In the genomic region with DNA sequence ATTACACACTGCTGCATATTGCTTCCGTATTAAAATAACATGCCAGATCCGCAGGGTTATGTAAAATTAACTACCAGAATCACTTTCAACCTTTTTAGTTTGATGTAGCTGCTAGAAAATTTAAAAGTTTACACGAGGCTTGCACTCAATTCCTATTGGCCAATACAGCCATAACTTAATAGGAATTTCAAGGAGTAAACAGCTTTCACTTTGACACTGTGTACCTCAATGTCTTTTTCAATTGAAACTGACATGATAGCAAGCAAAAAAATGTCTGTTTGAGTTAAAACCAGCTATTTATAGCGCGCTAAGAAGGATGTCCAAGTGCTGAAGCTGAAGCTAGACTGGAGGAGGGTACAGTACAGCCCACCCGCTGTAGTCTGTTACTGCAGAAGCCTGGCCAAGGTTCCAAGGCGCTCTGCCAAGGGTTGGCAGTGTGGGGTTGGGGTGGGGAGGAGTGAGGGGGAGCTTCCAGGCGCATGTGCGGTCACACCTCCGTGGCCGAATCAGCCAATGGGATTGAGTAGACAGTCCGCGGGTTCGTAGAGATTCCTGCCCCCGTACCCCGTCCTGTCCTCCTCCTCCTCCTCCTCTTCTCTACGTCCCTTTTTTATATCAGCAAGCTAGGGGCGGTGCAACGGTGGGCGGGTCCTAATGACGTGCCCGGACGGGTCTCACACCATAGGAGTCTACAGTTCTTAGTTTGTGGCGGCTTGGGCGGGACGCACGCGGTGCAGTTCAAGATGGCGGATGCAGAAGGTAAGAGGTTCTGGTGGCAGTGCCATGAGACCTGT, we compare ENCODE assay signal across 8 mouse cellular contexts. TPM values are rescaled to one million over a fixed set of nuclear protein-coding genes. Genes with fewer than 3 reads are reported as not detected.
A peak's percentile ranks its signal among the peaks of the same experiment; 100 is the strongest.
DNase-seq lines count a peak whose midpoint lies in the region; ATAC-seq and TF ChIP-seq lines count a peak whose summit lies in the region.

TSS of gene Dkc1 (plus strand) at position 486 of the 794 bp plus-strand sequence.

- H3K4me2 ChIP-seq in forebrain, embryonic 16.5 days (ENCODE audit: low read length): peak within 1 kb of the TSS; percentile 66
- peak within 1 kb of the TSS; percentile 62 for H3K4me2 ChIP-seq in lung, embryonic 14.5 days

- ATAC-seq in G1E (ENCODE audit: extremely low read depth, insufficient number of reproducible peaks, low FRiP score, poor library complexity, severe bottlenecking): peak; percentile 97
- peak; percentile 98 for ATAC-seq in forebrain, embryonic 16.5 days
- ATAC-seq in lung, embryonic 14.5 days (ENCODE audit: insufficient read depth): peak; percentile 98

- TF ChIP-seq POLR2A in olfactory bulb, adult 2 months (IDR thresholded peaks at IDR 0.05; ENCODE audit: insufficient read depth, low read depth, low read length): 0 out of 2 replicates have a peak, but pooled peaks have one; percentile 23
- TF ChIP-seq POLR2A in thymus, adult 2 months (IDR thresholded peaks at IDR 0.05; ENCODE audit: control insufficient read depth, extremely low read depth, insufficient read depth, low read length, poor library complexity): peak; percentile 58

- H3K4me3 ChIP-seq in G1E (ENCODE audit: low read depth, low read length): peak within 1 kb of the TSS; percentile 77
- H3K4me3 ChIP-seq in forebrain, embryonic 16.5 days (replicated peaks; ENCODE audit: low read length): peak within 1 kb of the TSS; percentile 57
- peak within 1 kb of the TSS; percentile 74 for H3K4me3 ChIP-seq in layer of hippocampus, adult 2 months
- H3K4me3 ChIP-seq in lung, embryonic 14.5 days (ENCODE audit: low read depth, low read length): peak within 1 kb of the TSS; percentile 46
- peak within 1 kb of the TSS; percentile 72 for H3K4me3 ChIP-seq in olfactory bulb, adult 2 months (ENCODE audit: insufficient read depth, low read depth, low read length)
- H3K4me3 ChIP-seq in thymus, adult 2 months (ENCODE audit: control insufficient read depth, insufficient read depth, low read length): peak within 1 kb of the TSS; percentile 82

- no peaks in the 10 kb centered on the region for H3K27me3 ChIP-seq in G1E (ENCODE audit: insufficient read depth, low read length)
- no peaks in the 10 kb centered on the region for H3K27me3 ChIP-seq in forebrain, embryonic 16.5 days (replicated peaks; ENCODE audit: control insufficient read depth, insufficient read depth, low read length)
- no peaks in the 10 kb centered on the region for H3K27me3 ChIP-seq in lung, embryonic 14.5 days (ENCODE audit: insufficient read depth, low read length)
- H3K27me3 ChIP-seq in thymus, adult 2 months (ENCODE audit: control insufficient read depth, insufficient read depth, low read length): no peaks in the 10 kb centered on the region

- intact Hi-C loops in heart, postnatal 36 days (cut with DNase I): no loop called here

- H3K9me3 ChIP-seq in G1E (replicated peaks): no peaks in the 10 kb centered on the region
- no peaks in the 10 kb centered on the region for H3K9me3 ChIP-seq in forebrain, embryonic 16.5 days (ENCODE audit: control insufficient read depth, low read length)
- H3K9me3 ChIP-seq in lung, embryonic 14.5 days (ENCODE audit: low read depth, low read length): no peaks in the 10 kb centered on the region

- peak within 1 kb of the TSS; percentile 61 for H3K9ac ChIP-seq in forebrain, embryonic 16.5 days (replicated peaks; ENCODE audit: low read depth, low read length)
- peak within 1 kb of the TSS; percentile 53 for H3K9ac ChIP-seq in lung, embryonic 14.5 days

- no peak for TF ChIP-seq CTCF in G1E (IDR thresholded peaks at IDR 0.05; ENCODE audit: low read depth, low read length)
- no peak for TF ChIP-seq CTCF in layer of hippocampus, adult 2 months (conservative IDR thresholded peaks at IDR 0.05)
- no peak for TF ChIP-seq CTCF in lung, embryonic 14.5 days (IDR thresholded peaks at IDR 0.05; ENCODE audit: low read depth)
- TF ChIP-seq CTCF in olfactory bulb, adult 2 months (IDR thresholded peaks at IDR 0.05; ENCODE audit: insufficient read depth, low read depth, low read length): no peak
- TF ChIP-seq CTCF in thymus, adult 2 months (IDR thresholded peaks at IDR 0.05; ENCODE audit: borderline replicate concordance, control insufficient read depth, extremely low read depth, insufficient read depth, low read length, poor library complexity): no peak

- peak within 1 kb of the TSS; percentile 69 for H3K27ac ChIP-seq in forebrain, embryonic 16.5 days (ENCODE audit: low read length)
- peak within 1 kb of the TSS; percentile 80 for H3K27ac ChIP-seq in layer of hippocampus, adult 2 months
- peak within 1 kb of the TSS; percentile 56; the same call in 1 of the 2 replicates for H3K27ac ChIP-seq in lung, embryonic 14.5 days (ENCODE audit: low read depth)
- H3K27ac ChIP-seq in olfactory bulb, adult 2 months (ENCODE audit: insufficient read depth, low read depth, low read length): peak within 1 kb of the TSS; percentile 54; the same call in 1 of the 2 replicates
- peak within 1 kb of the TSS; percentile 28 for H3K27ac ChIP-seq in thymus, adult 2 months (ENCODE audit: control insufficient read depth, insufficient read depth, low read length)

- WGBS in forebrain, embryonic 16.5 days: 15% methylated on average over 28 of the region's 29 CpGs
- 14% methylated on average over 28 of the region's 29 CpGs for WGBS in lung, embryonic 14.5 days
- WGBS in olfactory bulb, adult 2 months: 21% methylated on average over 29 of the region's 29 CpGs
- WGBS in thymus, adult 2 months: 1% methylated on average over 28 of the region's 29 CpGs

- H3K4me1 ChIP-seq in G1E (ENCODE audit: insufficient read depth, low read depth, low read length): peaks cover 7% of the 10 kb centered on the region; the same call in 1 of the 2 replicates
- 0 out of 2 replicates have a peak, but pooled peaks cover 5% of the 10 kb centered on the region for H3K4me1 ChIP-seq in forebrain, embryonic 16.5 days (replicated peaks; ENCODE audit: control insufficient read depth, insufficient read depth, low read length)
- H3K4me1 ChIP-seq in lung, embryonic 14.5 days (ENCODE audit: insufficient read depth): no peaks in the 10 kb centered on the region
- no peaks in the 10 kb centered on the region for H3K4me1 ChIP-seq in olfactory bulb, adult 2 months (ENCODE audit: control insufficient read depth, insufficient read depth, low read length)
- H3K4me1 ChIP-seq in thymus, adult 2 months (replicated peaks; ENCODE audit: control insufficient read depth, insufficient read depth, low read length): no peaks in the 10 kb centered on the region

- peaks cover 13% of the 10 kb centered on the region for H3K36me3 ChIP-seq in G1E (replicated peaks)
- no peaks in the 10 kb centered on the region for H3K36me3 ChIP-seq in forebrain, embryonic 16.5 days (ENCODE audit: control insufficient read depth, insufficient read depth)
- H3K36me3 ChIP-seq in lung, embryonic 14.5 days (ENCODE audit: insufficient read depth): peaks cover 18% of the 10 kb centered on the region
- peaks cover 13% of the 10 kb centered on the region; the same call in 1 of the 2 replicates for H3K36me3 ChIP-seq in thymus, adult 2 months (ENCODE audit: control insufficient read depth, insufficient read depth, low read length)

- peak; percentile 47 for DNase-seq in G1E (ENCODE audit: low spot score)
- DNase-seq in cerebellum, adult 18-20 months: peak; percentile 90 to 91
- peak; percentile 82 to 86 for DNase-seq in heart, postnatal 36 days
- peak; percentile 88 to 91 for DNase-seq in layer of hippocampus, adult 2 months (ENCODE audit: low spot score in 2 of 2)
- peak; percentile 94 for DNase-seq in lung, embryonic 14.5 days
- peak; percentile 91 for DNase-seq in thymus, adult 2 months

RNA-seq across cellular contexts. Expression of gene Dkc1, which starts in this region (rescaled TPM):
- 249 and 285 TPM in 2 replicates for total RNA-seq in G1E (2014; fragmentation: Nextera tagmentation)
- 270 and 288 TPM in 2 replicates for total RNA-seq in G1E (2017)
- polyA plus RNA-seq in G1E (2012): 11.8 and 17.2 TPM in 2 replicates
- polyA plus RNA-seq in forebrain, embryonic 16.5 days (2015; fragmentation: Nextera tagmentation; extraction: Ambion mirVana): 74.7 and 76.5 TPM in 2 replicates
- total RNA-seq in heart, postnatal 36 days (2021): 10 to 100 TPM; 18.0 to 24.5 TPM
- total RNA-seq in layer of hippocampus, adult 2 months (2021): 10 to 100 TPM; 28.9 to 35.4 TPM
- 175 and 184 TPM in 2 replicates for polyA plus RNA-seq in lung, embryonic 14.5 days (2014; fragmentation: Nextera tagmentation; extraction: Ambion mirVana)
- polyA plus RNA-seq in olfactory bulb, adult 2 months (2012; ENCODE audit: insufficient read depth, insufficient read length, low replicate concordance, missing spikeins): not detected in 2 replicates
- 22.0 and 28.8 TPM in 2 replicates for polyA plus RNA-seq in thymus, adult 2 months (2012; rRNA removed)

Comparison
In these comparisons a context has a peak if more than half of its experiments do, and no peak if none do; other contexts are left out.
1. Peak in every context shown above with its lines: DNase-seq, ATAC-seq, H3K4me3 ChIP-seq and H3K27ac ChIP-seq.
2. RNA of gene Dkc1 (total RNA-seq): 249 to 288 TPM in G1E; 28.9 to 35.4 TPM in layer of hippocampus, adult 2 months and 18.0 to 24.5 TPM in heart, postnatal 36 days; every median in the first group is over 4 times any median in the second.
3. H3K27ac ChIP-seq: peak in every context shown above with its lines; median percentile 80 in layer of hippocampus, adult 2 months; 69 in forebrain, embryonic 16.5 days; 56 in lung, embryonic 14.5 days; 54 in olfactory bulb, adult 2 months; 28 in thymus, adult 2 months.